Mouse (Mus musculus): Measurements from ENCODE around the gene Pxylp1.

DNA sequence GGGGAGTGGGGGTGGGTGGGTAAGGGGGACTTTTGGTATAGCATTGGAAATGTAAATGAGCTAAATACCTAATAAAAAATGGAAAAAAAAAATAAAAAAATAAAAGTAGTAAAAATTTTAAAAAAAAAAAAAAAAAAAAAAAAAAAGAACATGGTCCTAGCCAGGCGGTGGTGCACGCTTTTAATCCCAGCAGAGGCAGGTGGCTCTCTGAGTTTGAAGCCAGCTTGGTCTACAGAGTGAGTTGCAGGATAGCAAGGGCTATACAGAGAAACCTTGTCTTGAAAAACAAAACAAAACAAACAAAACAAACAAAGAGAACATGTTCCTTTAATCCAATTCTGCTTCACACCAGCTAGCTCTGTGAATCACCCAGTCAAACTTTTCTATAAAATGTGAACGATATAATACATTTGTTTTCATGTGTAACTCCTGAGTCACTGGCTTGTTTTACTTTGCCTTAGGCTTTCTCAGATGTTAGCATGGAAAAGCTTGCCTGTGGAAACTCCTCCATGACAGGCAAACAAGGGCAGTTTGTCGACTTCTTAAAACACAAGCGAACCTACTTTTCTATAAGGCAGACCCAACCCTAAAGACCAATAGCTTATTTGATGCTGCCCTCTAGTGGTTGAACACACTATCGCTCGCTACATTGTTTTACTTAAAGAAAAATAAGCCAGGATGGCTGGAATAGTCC lies 74.2 kb downstream of the Pxylp1 start:
- TF ChIP-seq ETS1 (conservative IDR thresholded peaks at IDR 0.05; ENCODE audit: low read depth, low read length): no peak
- TF ChIP-seq CTCF (conservative IDR thresholded peaks at IDR 0.05 in 1 of 2, IDR thresholded peaks at IDR 0.05 in 1 of 2; ENCODE audit: low read depth in 2 of 2, low read length in 2 of 2): peak; percentile 44 to 96
- TF ChIP-seq PAX5 (IDR thresholded peaks at IDR 0.05; ENCODE audit: low read length): no peak
- TF ChIP-seq EP300 (IDR thresholded peaks at IDR 0.05; ENCODE audit: low read length): no peak
- TF ChIP-seq KAT2A (IDR thresholded peaks at IDR 0.05; ENCODE audit: insufficient replicate concordance, low read length): no peak
